Mouse (Mus musculus) mouse trophoblast stem cell (cell line): ENCODE results near the gene Pdcd5.

Experiments
- in situ Hi-C, 2 experiments: fragments of 300-500 bp; cut with MseI, MboI; formaldehyde crosslinking; loops; 2 replicates in 1 of 2; 3 replicates in 1 of 2; pipeline ENCODE4 v1.15.1; 2025

Pdcd5 gene

DNA sequence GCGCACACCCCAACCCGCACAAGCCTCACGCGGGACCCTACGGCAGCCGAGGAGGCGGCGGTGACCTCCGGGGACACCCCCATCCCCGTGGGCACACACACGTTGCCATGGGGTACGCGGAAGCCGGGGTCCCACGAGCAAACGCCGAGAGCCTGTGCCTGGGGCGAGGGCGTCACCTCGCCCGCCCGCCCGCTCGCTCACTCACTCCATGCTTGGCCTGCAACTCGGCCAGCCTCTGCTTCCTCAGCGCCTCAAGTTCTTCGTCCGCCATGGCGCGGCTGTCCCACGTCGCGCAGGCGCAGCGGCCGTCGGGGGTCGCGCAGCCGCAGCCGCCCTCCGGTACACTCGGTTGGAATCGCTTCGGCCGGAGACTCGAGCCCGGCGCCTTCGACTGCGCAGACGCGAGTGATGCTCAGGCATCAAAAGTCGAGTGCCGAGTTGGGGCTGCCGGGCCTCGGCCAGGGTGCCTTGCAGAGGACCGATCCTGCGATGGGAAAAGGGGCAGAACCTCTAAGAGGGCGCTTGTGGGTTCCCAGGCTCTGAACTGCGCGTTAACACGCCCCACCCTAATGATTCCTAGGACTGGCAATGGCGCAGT lies at the start of gene Pdcd5:
Gene Pdcd5, minus strand, starts transcription at position 421 of the 598 bp plus-strand sequence.
- in situ Hi-C loops: no loop called here

DNA sequence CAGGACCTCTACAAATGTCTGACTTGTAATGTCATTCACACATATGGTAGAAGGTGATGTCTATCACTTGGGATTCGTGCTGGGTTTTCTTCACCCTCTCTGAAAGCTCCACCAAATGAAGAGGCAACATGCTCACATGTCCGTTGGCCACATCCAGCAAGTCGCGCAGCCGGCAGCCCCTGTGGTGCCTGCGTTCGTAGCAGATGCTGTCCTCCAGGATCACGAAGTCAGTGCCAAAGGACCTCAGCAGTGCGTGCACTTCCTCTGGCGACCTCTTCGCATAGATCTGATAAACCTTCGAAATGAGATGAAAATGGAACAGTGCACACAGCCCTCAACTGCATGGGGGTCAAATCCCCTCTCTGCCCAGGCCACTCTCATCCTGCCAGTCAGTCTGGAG lies 45.3 kb upstream of the Pdcd5 start:
- in situ Hi-C loops: no loop called here

DNA sequence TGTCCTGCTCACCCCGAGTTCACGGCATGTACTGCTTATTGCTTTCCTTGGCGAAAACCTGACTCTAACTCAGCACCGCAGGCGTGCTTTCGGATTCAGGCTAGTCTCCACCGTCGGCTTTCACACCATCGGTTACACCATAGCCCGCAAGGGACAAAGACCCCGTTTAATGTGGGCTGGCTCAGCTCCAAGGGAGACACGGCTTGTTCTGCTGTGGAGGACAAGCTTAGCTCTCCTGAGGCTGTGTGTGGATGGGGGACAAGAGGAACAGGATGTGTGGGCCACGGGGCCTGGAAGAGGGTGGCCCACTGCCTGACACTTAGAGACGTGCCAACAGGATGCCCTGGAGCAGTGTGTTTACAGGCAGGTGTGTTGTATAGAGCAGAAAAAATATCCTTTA lies 44.8 kb upstream of the Pdcd5 start:
- in situ Hi-C loops: no loop called here

DNA sequence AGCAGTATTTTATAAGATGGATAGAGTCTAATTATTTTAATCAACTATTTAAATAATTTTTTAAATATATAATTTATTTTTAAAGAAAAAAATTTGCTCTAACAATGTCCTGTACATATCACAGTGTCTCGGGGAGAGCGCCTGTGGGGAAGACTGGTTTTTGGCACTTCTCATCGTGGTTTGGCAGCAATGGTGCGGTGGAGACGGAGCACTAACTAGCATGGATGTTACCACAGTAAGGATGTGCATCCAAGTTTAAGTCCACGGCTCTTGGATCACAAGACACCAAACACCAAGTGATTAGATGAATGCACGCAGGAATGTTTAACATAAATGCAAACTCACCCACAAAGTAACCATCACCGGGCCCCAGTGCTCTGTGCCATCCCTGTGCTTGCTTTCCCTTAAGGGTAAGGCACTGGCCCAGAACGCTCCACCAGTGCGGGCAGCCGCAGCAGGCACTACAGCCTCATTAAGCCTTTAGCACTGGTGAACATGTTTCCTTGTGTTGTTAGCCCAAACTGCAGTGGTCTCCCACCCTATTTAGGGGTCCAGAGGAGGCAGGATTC lies 41.5 kb upstream of the Pdcd5 start:
- in situ Hi-C loops: loop anchor here (5.0 to 10.0 kb wide), 2 partner anchors 46 to 53 kb away; no protein-coding TSS in a partner anchor

DNA sequence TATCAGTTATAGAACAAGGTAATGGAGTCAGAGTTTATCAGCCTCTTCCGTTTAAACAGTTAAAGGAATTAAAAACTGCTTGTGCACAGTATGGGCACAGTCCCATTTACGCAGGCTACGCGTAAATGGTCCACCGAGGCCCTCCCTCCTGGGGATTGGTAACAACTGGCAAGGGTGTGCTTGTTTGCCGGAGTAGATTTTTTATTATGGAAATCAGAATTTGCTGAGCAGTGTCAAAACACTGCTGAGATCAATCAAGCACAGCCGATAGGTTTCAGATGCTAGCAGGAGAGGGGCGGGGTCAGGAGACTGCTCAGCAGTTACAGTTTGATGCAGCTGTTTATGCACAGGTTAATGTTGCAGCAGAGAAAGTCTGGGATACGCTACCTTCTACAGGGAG lies 41.0 kb upstream of the Pdcd5 start:
- in situ Hi-C loops: loop anchor here (5.0 to 10.0 kb wide), 2 partner anchors 47 to 54 kb away; no protein-coding TSS in a partner anchor

DNA sequence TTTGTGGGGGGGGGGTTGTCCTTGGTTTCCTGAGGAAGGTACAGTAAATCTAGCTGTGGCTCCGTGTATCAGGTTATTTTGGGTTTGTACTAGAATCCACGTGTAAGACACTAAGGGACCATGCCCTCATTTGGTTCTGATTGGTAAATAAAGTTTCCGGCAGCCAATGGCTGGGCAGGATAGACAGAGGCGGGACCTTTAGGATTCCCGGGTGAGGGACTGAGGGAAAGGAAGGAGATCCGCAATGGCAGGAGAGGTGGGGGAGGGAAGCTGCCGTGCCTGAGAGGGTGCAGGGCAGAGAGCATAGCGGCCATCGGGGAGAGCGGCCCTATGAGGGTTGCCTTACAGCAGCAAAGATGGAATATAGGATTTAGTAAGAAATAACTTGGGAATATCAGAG lies 39.9 kb upstream of the Pdcd5 start:
- in situ Hi-C loops: loop anchor here (5.0 to 10.0 kb wide), 2 partner anchors 48 to 55 kb away; no protein-coding TSS in a partner anchor

DNA sequence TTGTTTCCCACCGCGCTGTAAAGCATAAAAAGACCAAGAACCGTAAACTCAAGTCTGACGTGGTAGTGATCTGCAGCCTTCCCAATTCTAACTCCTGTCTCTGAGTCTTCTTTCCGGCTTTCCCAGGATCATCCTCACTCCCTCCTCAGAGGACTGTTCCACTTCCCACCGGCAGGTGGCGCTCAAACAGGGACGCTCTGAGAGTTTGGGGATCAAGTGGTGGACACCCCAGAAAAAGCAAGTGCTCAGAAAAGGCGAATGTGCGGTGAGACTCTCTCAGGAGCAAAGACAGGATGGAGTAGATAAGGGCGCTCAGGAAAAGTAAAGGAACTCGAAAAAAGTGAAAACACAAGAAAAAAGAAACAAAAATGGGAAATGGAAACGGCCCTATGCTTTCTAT lies 39.4 kb upstream of the Pdcd5 start:
- in situ Hi-C loops: loop anchor here (5.0 to 10.0 kb wide), 2 partner anchors 48 to 56 kb away; no protein-coding TSS in a partner anchor

DNA sequence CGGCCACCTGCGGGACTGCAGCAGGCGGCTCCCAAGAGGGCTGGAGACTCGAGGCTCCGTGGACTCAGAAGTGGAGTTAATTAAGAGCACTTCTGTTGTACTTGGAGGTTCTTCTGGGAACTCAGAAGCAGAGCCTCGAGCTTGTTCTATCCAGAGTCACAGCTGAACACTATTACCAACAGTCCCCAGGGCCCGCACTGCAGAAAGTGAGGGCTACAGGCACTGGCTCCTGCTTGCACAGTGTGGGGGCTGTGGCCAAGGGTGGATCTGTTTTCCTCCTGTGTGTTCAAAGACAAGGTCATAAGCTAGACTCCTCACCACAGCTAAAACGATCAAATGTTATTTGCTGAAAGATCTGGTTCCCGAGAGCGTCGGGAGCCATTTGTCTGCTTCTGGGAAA lies 38.9 kb upstream of the Pdcd5 start:
- in situ Hi-C loops: loop anchor here (5.0 to 10.0 kb wide), 2 partner anchors 49 to 56 kb away; no protein-coding TSS in a partner anchor

DNA sequence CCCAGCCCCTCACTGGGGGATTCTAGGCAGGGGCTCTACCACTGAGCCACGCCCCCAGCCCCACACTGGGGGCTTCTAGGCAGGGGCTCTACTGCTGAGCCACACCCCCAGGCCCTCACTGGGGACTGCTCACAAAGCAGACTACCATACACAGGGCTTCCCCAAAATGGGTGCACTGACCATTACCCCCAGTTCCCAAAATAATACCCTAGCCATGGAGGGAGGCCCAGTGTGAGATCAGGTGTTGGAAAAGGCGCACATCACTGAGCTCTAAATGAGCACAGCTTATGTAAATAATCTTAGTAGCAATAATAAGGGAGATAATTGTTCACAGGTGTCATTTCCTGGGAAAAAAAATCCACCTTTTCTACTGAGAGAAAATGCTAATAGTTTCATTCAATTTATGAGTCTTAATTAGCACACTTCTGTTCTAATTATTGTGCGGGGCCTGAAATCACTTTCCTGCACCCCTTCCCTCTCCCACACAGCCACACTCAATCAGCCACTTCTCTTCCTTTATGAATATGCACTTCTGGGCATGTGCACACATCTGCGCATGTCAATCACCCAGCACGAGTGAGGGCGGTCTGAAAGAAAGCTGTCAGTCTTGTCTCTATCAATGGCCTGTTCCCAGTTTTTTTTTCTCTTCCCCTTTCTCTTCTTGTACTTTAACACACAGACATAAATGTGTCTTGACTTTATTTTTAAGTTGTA lies 36.2 kb upstream of the Pdcd5 start:
- in situ Hi-C loops: loop anchor here in 1 of 2 experiments (10.0 kb wide), 1 partner anchor 51 kb away; no protein-coding TSS in a partner anchor

DNA sequence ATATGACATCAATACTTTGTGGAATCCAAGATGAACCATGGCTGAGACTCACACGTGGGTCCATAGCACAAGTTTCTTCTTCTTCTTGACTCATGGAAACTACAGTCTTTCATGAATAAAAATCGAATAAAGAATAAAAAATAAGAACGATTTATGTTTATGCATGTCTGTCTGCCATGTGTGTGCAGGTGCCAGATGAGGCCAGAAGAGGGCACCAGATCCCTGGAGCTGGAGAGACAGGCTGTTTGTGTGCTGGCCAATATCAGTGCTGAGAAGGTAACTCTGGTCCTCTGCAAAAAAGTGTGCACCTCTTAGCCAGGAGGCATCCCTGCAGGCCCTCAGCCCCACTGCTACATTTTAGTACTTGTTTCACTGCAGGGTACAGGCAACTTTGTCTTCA lies 34.2 kb upstream of the Pdcd5 start:
- in situ Hi-C loops: loop anchor here in 1 of 2 experiments (10.0 kb wide), 1 partner anchor 53 kb away; no protein-coding TSS in a partner anchor

DNA sequence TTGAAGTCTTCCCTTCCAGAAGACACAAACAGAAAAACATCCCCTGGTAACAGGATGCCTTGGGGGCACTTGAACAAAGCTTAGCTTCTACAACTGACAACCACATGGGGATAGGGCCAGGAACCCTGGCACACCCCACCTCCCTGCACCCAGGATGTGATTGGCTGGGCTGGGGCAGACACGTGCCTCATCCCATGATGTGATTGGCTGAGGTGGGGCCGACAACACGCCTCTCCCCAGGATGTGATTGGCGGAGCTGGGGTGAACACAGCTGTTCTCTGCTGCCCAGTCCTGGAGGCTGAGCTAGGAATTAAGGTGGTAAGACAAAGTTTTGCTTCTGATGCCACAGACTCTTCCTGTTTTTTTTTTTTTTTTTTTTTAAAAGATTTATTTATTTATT lies 31.7 kb upstream of the Pdcd5 start:
- in situ Hi-C loops: no loop called here

DNA sequence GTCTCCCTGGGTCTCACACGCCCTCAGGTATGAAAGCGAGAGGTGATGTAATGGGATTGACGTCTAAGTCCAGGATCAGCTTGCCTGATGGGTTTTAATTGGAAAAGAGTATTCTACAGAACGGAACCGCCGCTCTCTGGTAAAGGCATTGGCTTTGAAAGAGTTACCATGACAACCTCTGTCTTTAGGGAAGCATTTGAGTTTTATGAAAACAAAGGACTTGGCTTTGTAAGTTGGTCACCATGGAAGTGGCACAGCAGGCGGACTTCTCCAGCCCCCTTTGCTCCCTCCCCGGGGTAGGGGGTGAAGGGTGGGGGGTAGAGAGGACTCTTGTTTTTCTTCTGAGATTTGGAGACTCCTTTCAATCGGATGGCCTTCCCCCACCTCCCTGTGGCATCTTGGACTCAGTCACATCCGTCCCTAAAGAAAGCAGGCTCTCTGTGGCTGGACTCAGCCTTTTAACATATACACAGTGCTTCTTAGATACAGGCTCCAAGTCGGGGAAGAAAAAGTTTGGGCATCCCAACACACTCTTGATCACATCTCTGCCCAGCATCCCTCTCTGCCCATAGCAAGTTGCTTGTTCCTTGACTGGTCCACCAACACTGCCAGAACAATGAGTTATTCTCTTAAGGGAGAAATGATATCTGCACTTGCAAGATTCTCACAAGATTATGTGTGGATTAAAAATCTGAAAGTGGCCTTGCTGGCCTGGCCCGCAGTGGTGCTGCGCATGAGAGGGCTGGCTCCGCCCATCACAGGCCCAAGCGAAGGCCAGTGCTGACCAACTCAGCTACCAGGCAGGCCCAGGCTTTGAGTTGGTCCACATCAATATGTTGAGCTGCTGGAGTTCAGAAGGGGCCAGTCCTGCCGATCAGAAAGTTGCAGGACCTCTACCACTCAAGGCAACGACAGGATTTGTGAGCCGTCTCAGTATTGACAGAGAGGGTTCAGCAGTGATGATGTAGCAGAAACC lies 21.0 kb upstream of the Pdcd5 start:
- in situ Hi-C loops: no loop called here

DNA sequence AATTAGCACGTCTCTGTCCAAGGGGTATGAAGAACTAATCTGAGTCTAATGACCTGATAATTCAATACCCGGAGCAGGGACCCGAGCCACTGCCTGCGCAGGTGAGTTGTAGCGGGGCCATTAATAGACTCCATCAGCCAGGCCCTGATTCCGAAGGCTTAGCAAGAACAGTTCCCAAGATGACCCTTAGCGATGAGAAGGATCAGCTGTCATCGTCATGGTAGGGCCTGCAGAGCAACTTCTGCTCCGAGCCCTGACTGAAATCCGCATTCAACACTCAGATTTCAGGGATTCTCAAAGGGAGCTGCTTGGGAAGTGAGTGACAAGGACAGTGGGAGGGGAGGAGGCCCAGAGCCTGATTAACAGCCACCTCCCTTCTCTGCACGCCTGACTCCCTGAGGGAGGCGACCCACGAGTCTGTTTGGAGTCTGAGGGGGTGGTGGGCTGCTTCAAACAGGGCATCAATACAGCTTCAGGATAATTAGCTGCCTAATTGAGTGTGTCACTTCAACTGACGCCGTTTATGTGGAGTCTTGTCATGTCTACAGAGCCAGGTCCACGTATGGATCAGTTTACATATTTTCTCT lies 16.6 kb upstream of the Pdcd5 start:
- in situ Hi-C loops: no loop called here

DNA sequence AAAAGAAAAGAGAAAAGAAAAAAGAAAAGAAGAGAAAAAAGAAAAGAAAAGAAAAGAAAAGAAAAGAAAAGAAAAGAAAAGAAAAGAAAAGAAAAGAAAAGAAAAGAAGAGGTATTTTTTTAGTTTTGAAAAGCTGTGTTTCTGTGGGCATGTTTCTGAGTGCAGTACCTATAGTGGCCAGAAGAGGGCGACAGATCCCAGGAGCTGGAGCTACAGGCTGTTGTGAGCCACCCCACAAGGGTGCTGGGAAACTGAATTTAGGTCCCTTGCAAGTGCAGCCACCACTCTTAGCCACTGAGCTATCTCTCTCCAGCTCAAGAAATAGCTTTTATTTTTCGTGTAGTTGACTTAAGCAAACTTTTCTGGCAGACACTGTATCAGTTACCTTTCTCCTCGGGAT lies 11.9 kb upstream of the Pdcd5 start:
- in situ Hi-C loops: loop anchor here in 1 of 2 experiments (10.0 kb wide), 1 partner anchor 86 kb away; no protein-coding TSS in a partner anchor

DNA sequence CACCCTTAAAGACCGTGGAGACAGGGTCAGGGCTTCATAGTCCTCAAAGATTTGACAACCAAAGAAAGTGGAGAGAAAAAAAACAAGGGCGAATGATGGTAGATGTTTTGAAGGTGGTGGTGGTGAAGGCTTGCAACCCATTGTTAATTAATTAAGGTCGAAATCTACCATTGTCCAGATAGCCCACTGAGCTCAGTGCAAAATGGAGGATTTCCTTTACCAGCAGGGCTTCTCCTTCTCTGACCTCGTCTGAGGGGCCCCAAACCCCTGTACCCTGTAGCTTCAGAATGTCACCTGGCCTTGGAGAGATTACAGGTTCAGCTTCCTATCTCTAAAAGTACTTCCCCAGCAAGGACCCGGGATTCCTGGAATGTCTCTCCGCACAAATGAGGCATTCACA lies 10.5 kb upstream of the Pdcd5 start:
- in situ Hi-C loops: loop anchor here in 1 of 2 experiments (10.0 kb wide), 1 partner anchor 87 kb away; no protein-coding TSS in a partner anchor

DNA sequence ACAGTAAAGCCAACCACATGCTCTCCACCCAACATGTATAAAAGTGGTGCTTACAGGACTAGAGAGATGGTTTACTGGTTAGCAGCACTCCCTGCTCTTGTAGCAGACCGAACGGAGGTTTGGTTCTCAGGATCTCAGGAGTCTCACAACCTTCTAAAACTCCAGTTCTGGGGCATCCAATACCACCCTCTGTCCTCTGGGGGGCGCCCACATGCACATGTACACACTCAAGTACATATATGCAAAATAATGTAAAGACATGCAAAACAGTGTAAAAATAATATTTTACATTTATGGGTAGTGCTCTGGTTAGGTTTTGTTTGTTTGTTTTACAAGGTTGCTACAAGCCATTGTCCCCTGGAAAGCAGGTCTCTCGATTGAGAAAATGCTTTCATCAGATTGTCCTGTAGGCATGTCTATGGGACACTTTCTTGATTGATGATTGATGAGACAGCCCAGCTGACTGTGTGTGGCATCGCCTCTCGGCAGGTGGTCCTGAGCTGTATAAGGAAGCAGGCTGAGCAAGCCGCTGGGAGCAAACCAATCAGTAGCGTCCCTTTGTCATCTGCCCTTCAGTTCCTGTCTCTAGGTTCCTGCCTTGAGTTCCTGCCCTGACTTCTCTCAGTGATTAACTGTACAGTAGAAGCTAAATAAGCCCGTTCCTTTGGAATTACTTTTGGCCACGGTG lies 4.4 kb upstream of the Pdcd5 start:
- in situ Hi-C loops: loop anchor here in 1 of 2 experiments (10.0 kb wide), 1 partner anchor 93 kb away; no protein-coding TSS in a partner anchor

DNA sequence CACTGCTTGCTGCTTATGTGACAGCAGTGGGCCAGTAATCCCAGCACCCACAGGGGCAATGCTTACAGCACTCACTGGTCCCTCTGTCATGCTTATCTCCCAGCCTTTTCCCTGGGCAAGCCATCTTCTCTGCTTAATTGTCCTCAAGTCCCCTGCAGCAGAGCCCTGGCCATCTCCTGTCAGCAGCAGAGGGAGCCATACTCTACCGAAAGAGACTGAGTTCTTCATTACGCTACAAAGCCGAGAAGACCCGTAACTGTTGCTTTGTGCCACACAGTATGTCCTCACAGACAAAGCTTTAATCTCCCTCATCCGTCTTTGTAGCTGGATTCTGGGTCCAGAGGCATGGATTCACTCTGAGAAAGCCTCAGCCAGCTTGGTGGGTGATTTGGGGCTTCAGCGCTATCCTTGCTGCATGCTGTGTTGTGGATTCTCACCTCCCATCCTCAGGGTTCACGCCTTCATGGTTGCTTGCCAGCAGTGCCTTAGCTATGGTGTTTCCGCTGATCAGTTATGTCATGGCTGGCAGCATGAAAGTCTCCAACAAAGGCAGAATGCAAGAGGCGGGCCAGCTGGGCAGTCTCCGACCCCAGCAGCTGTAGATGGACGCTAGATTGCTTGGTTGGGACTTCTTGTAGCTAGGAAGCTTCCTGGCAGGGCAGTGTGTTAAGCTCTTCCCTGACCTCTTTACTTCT lies 3.5 kb upstream of the Pdcd5 start:
- in situ Hi-C loops: loop anchor here in 1 of 2 experiments (10.0 kb wide), 1 partner anchor 94 kb away; no protein-coding TSS in a partner anchor

DNA sequence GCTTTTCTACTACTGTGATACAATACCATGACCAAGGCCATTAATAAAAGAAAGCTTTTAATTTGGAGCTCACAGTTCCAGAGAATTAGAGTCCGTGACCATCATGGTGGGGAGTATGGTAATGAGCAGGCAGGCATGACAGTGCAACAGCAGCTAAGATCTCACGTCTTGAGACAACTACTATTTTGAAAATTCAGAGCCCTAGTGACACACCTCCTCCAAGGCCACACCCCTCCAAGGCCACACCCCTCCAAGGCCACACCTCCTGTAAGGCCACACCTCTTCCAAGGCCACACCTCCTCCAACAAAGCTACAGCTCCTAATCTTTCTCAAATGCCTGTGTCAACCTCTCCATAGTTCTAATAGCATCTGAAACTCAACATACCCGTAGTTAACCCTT lies 1.8 kb upstream of the Pdcd5 start:
- in situ Hi-C loops: no loop called here
